Mouse (Mus musculus): Measurements from ENCODE around the gene Dync1li2.

Gene Dync1li2

DNA sequence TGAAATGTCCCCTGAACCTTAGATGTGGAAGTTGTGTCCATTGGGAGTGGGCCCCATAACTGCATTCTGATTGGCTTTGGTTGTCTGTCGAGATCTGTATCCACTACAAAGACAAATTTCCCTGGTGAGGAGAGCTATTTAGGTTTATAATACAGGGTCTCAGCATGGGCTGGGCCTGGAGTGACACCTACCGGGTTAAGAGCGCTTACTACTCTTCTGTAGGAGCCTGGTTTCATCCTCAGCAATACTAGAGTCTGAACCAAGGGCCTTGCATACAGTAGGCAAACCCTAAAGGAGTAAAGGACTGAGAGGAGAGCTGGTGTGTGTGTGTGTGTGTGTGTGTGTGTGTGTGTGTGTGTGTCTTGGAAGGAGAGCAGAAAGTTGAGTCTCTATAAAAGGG, 28.6 kb downstream of the Dync1li2 start:
- DNase-seq (ENCODE audit: low spot score) = no peak

GRCm38 (mm10) chr8:104413770-104414169, 29.1 kb downstream of the Dync1li2 start:
- DNase-seq (ENCODE audit: low spot score) = no peak

GRCm38 (mm10) chr8:104412805-104413532, 29.9 kb downstream of the Dync1li2 start:
- DNase-seq (ENCODE audit: low spot score) = no peak

GRCm38 (mm10) chr8:104411972-104412371, 30.9 kb downstream of the Dync1li2 start:
- DNase-seq (ENCODE audit: low spot score) = no peak

- DNase-seq (ENCODE audit: low spot score) = no peak
Observed at GRCm38 (mm10) chr8:104411468-104411867, 31.4 kb downstream of the Dync1li2 start.

DNA sequence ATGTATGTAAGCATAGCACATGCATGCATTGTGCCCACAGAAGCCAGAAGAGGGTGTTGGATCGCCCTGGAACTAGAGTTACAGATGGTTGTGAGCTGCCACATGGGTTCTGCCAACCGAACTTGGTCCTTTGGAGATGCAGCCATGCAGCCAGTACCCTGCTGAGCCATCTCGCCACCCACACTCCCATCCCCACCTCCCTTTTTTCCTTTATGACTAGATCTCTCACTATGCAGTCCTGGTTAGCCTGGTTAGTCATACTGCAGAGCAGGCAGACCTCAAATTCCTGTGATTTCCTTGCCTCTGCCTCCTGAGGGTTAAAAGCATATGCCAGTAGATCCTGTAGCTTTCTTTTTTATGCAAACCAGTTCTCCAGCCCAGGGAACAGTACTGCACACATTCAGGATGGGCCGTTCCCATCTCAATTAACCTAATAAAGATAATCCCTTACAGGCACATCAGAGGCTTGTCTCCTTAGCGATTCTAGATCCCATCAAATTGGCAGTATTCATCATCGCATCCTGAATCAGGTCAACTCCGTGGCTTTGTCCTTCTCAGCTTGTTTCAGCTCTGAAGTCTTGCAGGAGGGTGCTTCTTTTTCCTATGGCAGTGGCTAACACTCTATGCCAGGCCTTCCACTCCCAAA, 32.1 kb downstream of the Dync1li2 start:
- DNase-seq (ENCODE audit: low spot score) = no peak

GRCm38 (mm10) chr8:104408328-104409110, 34.3 kb downstream of the Dync1li2 start:
- no peak for DNase-seq (ENCODE audit: low spot score)

DNA sequence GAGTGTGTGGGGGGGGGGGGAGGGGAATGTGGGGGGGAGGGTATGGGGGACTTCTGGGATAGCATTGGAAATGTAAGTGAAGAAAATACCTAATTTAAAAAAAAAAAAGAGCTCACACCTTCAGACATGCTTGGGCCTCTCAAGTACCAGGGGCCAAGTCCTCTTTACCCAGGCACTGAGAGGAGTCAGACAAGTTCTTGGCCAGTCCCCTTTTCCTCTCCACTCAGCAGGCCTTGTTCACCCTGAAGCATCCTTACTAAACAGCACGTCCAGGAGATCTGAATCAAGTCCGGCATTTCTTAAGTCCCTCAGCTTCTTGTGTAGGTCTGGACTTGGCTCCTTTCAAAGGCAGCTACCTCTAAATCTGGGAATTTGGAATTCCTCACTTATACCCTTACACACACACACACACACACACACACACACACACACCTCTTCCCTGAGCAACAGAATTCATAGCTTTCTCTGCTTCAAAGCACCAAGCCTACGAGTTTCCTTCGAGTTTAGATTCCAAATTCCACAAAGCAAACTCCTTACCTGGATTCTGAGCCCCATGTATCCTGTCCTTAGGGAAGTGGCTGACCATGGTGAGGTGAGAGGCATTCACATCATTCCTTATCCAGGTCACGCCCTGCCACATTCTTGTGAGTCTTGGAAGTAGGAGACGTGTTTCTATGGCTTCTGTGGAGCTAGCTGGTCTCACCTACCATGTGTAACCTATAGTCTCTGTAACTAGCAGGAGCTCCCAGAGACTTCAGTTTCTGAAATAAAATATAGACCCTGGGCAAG, 36.3 kb downstream of the Dync1li2 start:
- no peak for DNase-seq (ENCODE audit: low spot score)

DNA sequence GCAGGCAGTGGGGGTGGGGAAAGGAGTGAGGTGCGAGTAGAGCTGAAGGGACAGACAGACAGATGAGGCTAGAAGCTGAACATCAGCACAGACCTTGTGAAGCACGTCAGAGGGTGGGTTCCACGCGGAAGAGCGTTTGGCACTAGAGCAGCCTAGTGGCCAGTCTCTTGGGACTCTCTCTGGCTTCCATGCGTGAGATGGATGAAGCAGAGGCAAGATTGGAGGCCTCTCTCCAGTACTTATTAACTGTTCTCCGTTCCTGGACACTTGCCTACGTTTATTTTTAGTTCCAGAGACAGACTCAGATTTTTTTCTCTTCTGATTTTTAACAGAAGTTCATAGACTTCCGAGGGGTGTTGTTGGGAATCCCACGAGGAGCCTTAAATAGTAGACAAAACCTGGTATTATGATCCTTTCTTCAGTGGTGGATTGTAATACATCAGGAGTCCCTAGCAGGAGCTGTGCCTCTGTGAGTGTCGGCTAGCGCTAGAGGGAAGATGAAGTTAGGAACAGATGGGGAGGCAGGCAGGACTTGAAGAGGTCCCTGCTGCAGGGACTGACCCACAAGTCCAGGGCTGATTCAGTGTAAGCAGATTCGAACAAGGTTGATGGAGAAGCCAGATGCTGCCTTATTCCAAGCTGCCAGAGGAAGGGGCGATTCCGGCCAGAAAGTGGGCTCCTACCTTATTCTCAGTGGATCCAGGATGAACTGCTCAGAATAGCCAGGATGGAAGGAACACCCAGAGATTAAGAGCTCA, 37.2 kb downstream of the Dync1li2 start:
- no peak for DNase-seq (ENCODE audit: low spot score)

DNA sequence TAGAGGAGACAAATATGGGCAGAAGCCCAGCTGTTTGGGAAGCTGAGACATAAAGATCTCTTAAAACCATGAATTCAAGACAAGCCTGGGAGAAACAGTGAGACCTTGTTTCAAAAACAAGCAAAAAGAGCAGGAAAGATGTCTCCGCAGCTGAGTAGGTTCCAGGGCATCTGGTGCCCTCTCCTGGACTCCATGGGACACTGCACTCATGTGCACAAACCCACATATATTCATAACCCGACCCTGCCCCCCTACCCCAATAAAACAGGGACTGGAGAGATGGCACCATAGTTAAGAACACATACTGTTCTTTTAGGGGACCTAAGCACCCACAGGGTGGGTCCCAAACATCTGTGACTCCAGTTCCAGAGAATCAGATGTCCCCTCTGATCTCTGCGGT, 39.3 kb downstream of the Dync1li2 start:
- DNase-seq (ENCODE audit: low spot score) = no peak

GRCm38 (mm10) chr8:104395703-104396357, 47.0 kb downstream of the Dync1li2 start, which contains the start of gene Cmtm4:
Gene Cmtm4 (minus strand): TSS chr8:104395807.
- no peak for DNase-seq (ENCODE audit: low spot score)

DNA sequence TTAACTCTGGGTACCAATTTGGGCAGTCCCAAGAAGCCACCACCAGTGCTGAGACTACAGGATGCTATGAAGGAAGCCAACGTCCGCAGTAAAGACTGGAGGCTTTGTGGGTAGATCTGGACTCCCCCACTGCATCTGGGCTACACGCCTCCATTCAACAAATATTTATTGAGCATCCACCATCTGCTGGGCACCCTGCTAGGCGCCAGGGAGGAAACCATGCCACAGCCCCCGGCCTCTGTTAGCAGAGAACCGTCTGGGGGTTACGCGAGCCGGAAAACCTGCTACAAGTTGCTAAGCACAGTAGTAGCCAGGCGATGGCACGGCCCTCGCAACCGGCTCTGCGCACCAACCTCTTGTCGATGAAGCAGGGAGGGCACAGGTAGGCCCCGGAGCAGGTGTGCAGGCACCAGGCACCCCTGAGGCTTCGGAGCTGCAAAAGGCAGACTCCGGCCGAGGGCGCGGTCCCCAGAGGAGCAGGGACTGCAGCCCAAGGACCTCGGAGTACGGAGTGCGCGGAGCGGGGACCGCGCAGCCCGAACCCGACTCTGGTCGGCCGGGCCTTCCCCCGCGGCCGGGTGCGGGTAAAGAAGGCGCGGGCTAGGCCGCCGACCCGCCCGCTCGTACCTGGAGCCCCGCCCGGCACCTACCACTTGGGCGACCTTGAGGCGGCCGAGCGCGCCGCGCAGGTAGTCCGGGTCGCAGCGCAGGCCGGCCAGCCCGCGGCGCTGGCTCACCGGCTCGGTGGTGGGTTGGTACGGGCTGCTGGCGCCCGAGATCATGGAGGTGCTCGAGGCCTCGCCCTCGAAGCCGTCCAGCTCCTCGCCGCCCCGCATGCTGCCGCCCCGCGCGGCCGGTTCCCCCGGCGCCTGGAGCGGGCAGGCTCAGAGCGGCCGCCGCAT, 47.8 kb downstream of the Dync1li2 start:
- DNase-seq (ENCODE audit: low spot score) = no peak

DNA sequence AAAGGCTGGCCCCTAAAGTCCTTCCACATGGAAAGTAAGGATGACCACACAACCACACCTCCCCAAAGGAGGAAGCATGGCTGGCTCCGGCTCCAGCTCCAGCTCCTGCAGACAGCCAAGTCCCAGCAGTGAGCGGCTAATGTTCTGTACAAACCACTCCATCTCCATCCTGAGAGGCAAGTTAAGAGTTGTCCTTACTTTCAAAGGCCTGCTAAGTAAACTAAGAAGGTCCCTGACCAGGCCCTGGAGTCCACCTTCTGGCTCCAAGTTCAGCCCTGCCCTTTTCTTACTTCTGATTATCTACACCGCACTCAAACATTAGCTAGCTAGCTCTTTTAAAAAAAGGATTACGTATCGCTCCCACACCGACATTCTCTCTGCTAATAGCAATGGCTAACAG, 49.1 kb downstream of the Dync1li2 start:
- no peak for DNase-seq (ENCODE audit: low spot score)

- no peak for DNase-seq (ENCODE audit: low spot score)
Observed at GRCm38 (mm10) chr8:104393139-104393538, 49.7 kb downstream of the Dync1li2 start.

DNA sequence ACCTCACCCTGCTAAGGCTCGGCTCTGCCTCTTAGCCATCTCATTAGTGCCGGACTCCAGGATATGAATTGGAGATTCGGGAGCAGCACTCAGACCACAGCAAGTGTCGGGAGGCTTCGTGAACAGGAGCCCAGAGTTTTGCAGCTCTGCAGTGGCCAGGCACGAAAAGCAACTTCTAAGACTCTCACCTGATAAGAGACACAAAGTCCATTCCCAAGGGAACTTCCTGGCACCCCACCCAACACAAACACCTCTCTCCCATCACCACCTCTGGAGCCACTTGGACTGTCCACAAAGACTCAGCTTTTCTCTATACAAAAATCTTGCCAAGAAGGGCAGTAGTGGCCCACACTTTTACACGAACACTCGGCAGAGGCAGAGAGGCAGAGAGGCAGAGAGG, 52.6 kb downstream of the Dync1li2 start:
- no peak for DNase-seq (ENCODE audit: low spot score)

DNA sequence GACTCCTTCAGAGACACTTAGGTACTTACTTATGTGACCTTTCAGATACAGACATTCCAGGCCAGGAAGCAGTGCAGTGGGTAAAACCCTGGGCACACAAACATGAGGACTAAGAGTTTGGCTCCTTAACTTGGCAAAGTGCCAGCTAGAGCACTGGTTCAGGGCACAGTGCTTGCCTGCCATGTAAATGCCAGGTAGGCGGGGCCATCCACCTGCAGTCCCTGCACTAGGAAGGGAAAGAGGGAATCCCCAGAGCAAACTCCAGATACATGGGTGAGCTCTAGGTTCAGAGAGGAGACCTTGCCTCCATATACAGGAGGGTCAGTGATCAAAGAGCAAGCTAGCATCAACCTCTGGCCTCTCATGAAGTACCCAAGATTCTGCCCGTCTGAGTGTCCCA, 54.9 kb downstream of the Dync1li2 start:
- no peak for DNase-seq (ENCODE audit: low spot score)

GRCm38 (mm10) chr8:104387501-104387900, 55.3 kb downstream of the Dync1li2 start:
- DNase-seq (ENCODE audit: low spot score) = no peak

- no peak for DNase-seq (ENCODE audit: low spot score)
Observed at GRCm38 (mm10) chr8:104386693-104387092, 56.2 kb downstream of the Dync1li2 start.

DNA sequence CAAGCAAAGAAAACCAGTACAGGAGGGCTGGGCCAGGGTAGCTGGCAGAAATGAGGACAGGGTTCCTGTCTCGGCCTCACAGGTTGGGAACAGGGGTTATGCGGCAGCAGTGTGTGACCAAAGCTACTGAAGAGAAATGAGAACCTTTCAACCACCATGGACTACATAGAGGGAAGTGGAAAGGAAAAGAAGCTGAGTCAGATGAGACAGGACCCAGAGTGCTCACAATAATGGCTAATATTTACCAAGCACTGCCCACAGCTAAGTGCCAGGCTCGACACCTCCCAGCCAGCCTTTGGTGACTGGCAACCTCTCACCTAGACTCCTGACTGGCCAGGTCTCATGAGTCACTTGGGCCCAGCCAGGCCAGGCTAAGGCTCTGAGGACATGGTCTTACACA, 58.9 kb downstream of the Dync1li2 start:
- DNase-seq (ENCODE audit: low spot score) = no peak

GRCm38 (mm10) chr8:104383296-104383695, 59.6 kb downstream of the Dync1li2 start:
- no peak for DNase-seq (ENCODE audit: low spot score)
